Mouse (Mus musculus) spleen, postnatal 0 days (tissue): Measurements from ENCODE around the gene Cox7b. TPM values are rescaled to one million over a fixed set of nuclear protein-coding genes. Genes with fewer than 3 reads are reported as not detected.

ENCODE experiments used
- polyA plus RNA-seq: library from polyadenylated mRNA; unstranded; fragments of >200 nt; fragmentation: Nextera tagmentation; extraction: Ambion mirVana; gene quantifications from 2 replicates; pipeline ENCODE4 v1.2.1, GENCODE M21; 2015

The Cox7b gene
- 308 and 316 TPM in 2 replicates for polyA plus RNA-seq

GRCm38 (mm10) chrX:106015571-106016322, at the start of gene Cox7b:
Gene Cox7b (plus strand): TSS chrX:106015700.

DNA sequence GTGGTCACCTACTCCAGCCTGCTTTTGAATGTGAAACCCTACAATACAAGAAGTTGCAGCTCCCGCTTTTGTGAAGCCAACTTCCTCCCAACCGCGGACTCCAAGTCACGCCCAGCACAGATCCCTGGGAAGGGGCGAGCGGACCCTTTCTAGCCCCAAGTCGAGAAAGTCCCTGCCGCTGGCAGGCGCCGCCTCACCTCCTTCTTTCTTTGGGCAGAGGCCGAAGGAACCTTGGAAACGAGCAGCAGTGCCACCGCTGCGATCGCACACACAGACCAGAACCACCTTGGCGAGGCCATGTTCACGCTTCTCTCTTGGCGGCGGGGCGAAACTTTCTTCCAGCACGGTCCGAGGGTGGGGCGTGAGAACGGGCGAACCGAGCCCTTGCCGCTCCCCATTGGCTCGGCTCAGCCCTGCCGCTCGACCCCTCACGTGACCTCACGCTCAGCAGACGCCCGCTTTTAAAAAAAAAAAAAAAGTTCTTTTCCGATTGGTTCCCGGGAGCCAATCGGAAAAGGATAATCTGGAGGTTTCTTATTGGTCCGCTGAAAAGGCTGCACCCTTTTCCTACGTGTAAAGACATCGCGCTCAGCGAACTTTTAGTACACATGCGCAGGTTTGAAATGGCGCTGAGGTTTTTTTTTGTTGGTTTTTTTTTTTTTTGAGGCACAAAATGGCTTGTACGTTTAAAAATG, 3.9 kb upstream of the Cox7b start, which contains the start of gene Magt1:
Gene Magt1 (minus strand): TSS at position 442 of the 695 bp plus-strand sequence.

GRCm38 (mm10) chrX:106026418-106027342, 11.2 kb downstream of the Cox7b start, which contains the start of gene Atp7a:
Gene Atp7a (plus strand): TSS chrX:106027276.

Other genes with a start within 250 kb of the Cox7b start
- 76.4 and 92.5 TPM in 2 replicates for gene Atrx, start 86.3 kb upstream of the Cox7b start, polyA plus RNA-seq
- gene Magt1, start 3.8 kb upstream of the Cox7b start, polyA plus RNA-seq = 22.6 and 26.5 TPM in 2 replicates
- gene Atp7a, start 11.6 kb downstream of the Cox7b start, polyA plus RNA-seq = 4.7 and 6.3 TPM in 2 replicates
- 3.2 and 4.4 TPM in 2 replicates for gene Tlr13, start 127.5 kb downstream of the Cox7b start, polyA plus RNA-seq
- 104 and 111 TPM in 2 replicates for gene Pgk1, start 171.4 kb downstream of the Cox7b start, polyA plus RNA-seq
- 7.5 and 7.6 TPM in 2 replicates for gene Taf9b, start 205.5 kb downstream of the Cox7b start, polyA plus RNA-seq
- not detected in 2 replicates for gene Fnd3c2, start 239.7 kb downstream of the Cox7b start, polyA plus RNA-seq